Mouse (Mus musculus): ENCODE data around the gene Olfr1197.

Gene Olfr1197

GRCm38 (mm10) chr2:88732266-88732665 is at the start of gene Olfr1197:
Gene Olfr1197, minus strand, starts transcription at chr2:88732366.
- no peak for DNase-seq

GRCm38 (mm10) chr2:88770388-88770787 is 38.2 kb upstream of the Olfr1197 start, which contains the start of gene Olfr1200:
Gene Olfr1200, minus strand, starts transcription at chr2:88770488.
- no peak for DNase-seq

GRCm38 (mm10) chr2:88760369-88760768 is 28.2 kb upstream of the Olfr1197 start, which contains the start of gene Olfr1199:
Gene Olfr1199, minus strand, starts transcription at chr2:88760469.
- DNase-seq = no peak

- DNase-seq = no peak
These were observed 19.1 kb upstream of the Olfr1197 start, which contains the start of gene Olfr1198 for GRCm38 (mm10) chr2:88751270-88751669. Gene Olfr1198, minus strand, starts transcription at chr2:88751370.

GRCm38 (mm10) chr2:88743379-88743778 is 11.2 kb upstream of the Olfr1197 start:
- no peak for DNase-seq

- DNase-seq = no peak
These were observed 27.7 kb downstream of the Olfr1197 start, which contains the start of gene Olfr1196 for GRCm38 (mm10) chr2:88704497-88704896. Gene Olfr1196, minus strand, starts transcription at chr2:88704597.

GRCm38 (mm10) chr2:88689087-88689486 is 43.1 kb downstream of the Olfr1197 start, which contains the start of gene Olfr1195:
Gene Olfr1195, minus strand, starts transcription at chr2:88689187.
- DNase-seq = no peak
